In the genomic region with DNA sequence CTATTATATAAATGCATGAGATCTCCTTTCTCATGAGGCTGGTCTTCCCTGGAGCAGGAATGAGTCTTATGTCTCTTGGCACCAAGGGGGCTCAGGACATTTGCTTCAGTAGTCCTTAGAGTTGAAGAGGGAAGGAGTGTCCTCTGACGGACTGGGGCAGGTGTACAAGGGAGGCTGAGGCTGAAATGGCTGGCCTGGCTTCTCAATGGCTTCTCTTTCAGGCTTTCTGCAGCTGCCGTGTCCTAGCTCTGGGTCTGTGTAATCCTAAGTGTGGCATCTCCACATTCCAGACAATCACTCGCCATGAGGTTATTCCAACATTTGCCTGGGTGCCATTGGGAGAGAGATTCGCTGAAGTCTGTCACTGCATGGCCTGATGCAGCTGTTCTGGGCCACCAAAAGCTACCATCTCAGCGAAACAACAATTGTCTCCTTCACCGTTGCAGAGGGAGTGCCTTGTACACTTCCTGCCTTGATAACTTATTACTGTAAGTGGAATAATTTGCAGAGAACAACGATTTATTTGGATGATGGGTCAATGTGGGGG, we compare ENCODE assay signal across 17 mouse cellular contexts.
"Had no signal": no experiment of that assay in that cellular context is flagged by ENCODE, and none has a peak within 500 bp of the region (broad histone marks: within the 10 kb centered on the region; RNA-seq: fewer than 3 reads in every experiment).

No protein-coding gene starts in this region.

- H3K9ac ChIP-seq: limb, embryonic 12.5 days; liver, embryonic 14.5 days; liver, postnatal 0 days; lung, embryonic 14.5 days; midbrain, embryonic 13.5 days had no signal

- ATAC-seq: liver, postnatal 0 days; lung, postnatal 0 days; midbrain, embryonic 13.5 days; midbrain, embryonic 16.5 days had no signal

- H3K27me3 ChIP-seq: limb, embryonic 12.5 days; midbrain, embryonic 13.5 days had no signal

- H3K4me1 ChIP-seq: limb, embryonic 12.5 days; midbrain, embryonic 13.5 days had no signal

- H3K4me3 ChIP-seq: layer of hippocampus, adult 2 months; limb, embryonic 12.5 days; midbrain, embryonic 10.5 days; midbrain, embryonic 13.5 days had no signal

- H3K36me3 ChIP-seq: limb, embryonic 12.5 days; midbrain, embryonic 10.5 days; midbrain, embryonic 13.5 days had no signal

- H3K4me2 ChIP-seq: limb, embryonic 12.5 days; liver, embryonic 11.5 days; lung, embryonic 14.5 days; midbrain, embryonic 13.5 days had no signal

- H3K27ac ChIP-seq: kidney, postnatal 0 days; layer of hippocampus, adult 2 months; limb, embryonic 12.5 days; liver, embryonic 14.5 days; macrophage; midbrain, embryonic 10.5 days; midbrain, embryonic 13.5 days had no signal

- DNase-seq: kidney, adult 2 months; kidney, postnatal 25 days; layer of hippocampus, adult 9-11 months; liver, postnatal 0 days; lung, embryonic 14.5 days; thymus, adult 18-20 months; thymus, postnatal 36 days had no signal

- H3K9me3 ChIP-seq: limb, embryonic 12.5 days; midbrain, embryonic 10.5 days; midbrain, embryonic 13.5 days had no signal
